Mouse (Mus musculus) testis, postnatal 14 days (tissue): ENCODE measurements around the gene Ahdc1.
"Not testable (repeated sequence)": the region's sequence is repeated elsewhere in the genome, so short reads cannot be mapped to it uniquely, and the experiment has no call there.

Experiments used
- DNase-seq: peaks from one replicate; pipeline ENCODE4 v3.0.0; 2021; ENCODE audit warnings: low spot score

Gene Ahdc1

GRCm38 (mm10) chr4:132993553-132993952 is 17.5 kb upstream of the Ahdc1 start:
- no peak for DNase-seq

- no peak for DNase-seq
Observed at GRCm38 (mm10) chr4:132997469-132998237, 13.4 kb upstream of the Ahdc1 start.

- no peak for DNase-seq
Observed at GRCm38 (mm10) chr4:133002896-133003295, 8.2 kb upstream of the Ahdc1 start.

- no peak for DNase-seq
Observed at GRCm38 (mm10) chr4:133003316-133004018, 7.6 kb upstream of the Ahdc1 start.

GRCm38 (mm10) chr4:133005233-133005632 is 5.8 kb upstream of the Ahdc1 start:
- DNase-seq, result peak; percentile 71

GRCm38 (mm10) chr4:133005885-133006451 is 5.1 kb upstream of the Ahdc1 start:
- DNase-seq, result not testable (repeated sequence)

- DNase-seq, result peak; percentile 68
Observed at GRCm38 (mm10) chr4:133007513-133008380, 3.3 kb upstream of the Ahdc1 start.

GRCm38 (mm10) chr4:133009131-133009530 is 1.9 kb upstream of the Ahdc1 start:
- DNase-seq, result peak; percentile 59

- no peak for DNase-seq
Observed at GRCm38 (mm10) chr4:133009676-133010075, 1.4 kb upstream of the Ahdc1 start.

- no peak for DNase-seq
Observed at GRCm38 (mm10) chr4:133010611-133011010, 449 bp upstream of the Ahdc1 start.

- no peak for DNase-seq
Observed at GRCm38 (mm10) chr4:133011821-133012775, 1.0 kb downstream of the Ahdc1 start.

GRCm38 (mm10) chr4:133012776-133013265 is 1.8 kb downstream of the Ahdc1 start:
- no peak for DNase-seq

GRCm38 (mm10) chr4:133013266-133013891 is 2.3 kb downstream of the Ahdc1 start:
- peak; percentile 58 for DNase-seq

GRCm38 (mm10) chr4:133014088-133014487 is 3.0 kb downstream of the Ahdc1 start:
- DNase-seq, result no peak

GRCm38 (mm10) chr4:133014896-133015709 is 4.0 kb downstream of the Ahdc1 start:
- no peak for DNase-seq

- DNase-seq, result no peak
Observed at GRCm38 (mm10) chr4:133015710-133016651, 4.9 kb downstream of the Ahdc1 start.

GRCm38 (mm10) chr4:133016677-133017415 is 5.8 kb downstream of the Ahdc1 start:
- DNase-seq, result no peak
